Mouse (Mus musculus) embryo, embryonic 9.5 days (tissue): ENCODE results near the gene 1700029J07Rik.
A peak's percentile ranks its signal among the peaks of the same experiment; 100 is the strongest.

Source experiments
- DNase-seq: peaks from one replicate; pipeline ENCODE4 v3.0.0-alpha.2; 2017; ENCODE audit errors: extremely low spot score

The 1700029J07Rik gene

DNA sequence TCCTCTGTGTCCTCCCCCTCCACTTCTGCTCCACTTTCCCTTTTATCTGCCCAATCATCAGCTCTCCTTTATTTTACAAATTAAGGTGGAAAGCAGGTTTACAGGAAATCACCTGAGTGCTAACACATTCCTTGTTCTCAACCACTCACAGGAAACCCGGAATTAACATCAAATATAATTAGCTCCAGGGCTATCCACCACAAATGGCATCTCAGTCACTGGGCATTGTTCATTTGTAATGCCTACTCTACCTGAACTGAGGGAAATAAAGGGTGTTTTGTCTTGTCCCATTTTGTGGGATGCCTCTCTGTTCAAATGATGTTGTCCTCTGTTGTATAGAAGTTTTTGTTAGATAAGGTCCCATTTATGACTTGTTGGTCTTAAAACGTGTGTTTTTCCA, 24.4 kb downstream of the 1700029J07Rik start:
- DNase-seq, result no peak

DNA sequence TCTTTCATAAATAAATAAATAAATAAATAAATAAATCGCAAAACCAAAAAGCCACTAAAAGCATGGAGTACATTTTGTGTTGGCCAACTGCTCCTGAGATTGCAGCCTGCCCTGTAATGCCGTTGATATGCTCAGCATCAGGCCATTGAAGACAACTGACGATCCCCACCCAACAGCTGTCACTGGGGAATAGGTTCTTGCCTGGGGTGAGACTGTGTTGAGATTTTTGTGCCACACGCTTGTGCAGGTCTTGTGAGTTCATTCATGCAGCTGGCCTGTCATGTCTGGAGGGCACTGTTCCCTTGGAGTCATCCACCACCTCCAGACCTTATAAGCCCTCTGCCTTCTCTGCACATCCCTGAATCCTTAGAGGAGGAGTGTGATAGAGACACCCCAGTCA, 28.8 kb downstream of the 1700029J07Rik start:
- no peak for DNase-seq

DNA sequence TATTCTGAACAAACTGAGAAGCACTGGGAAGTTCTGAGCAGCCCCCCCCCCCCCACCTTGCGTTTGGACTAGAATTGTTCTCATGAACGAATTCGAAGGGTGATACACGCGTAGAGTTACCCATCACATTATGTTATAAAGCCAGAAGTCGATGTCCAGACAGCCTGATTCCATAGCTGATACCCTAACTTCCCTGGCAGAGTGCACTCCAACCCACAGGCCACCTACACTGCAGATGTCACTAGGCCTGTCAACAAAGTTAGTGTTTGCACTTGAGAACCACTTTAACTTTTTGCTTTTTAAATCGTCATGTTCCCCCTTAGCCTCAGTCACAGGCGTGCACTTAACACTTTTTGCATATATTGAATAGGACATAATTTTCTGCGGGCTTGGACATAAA, 38.1 kb downstream of the 1700029J07Rik start:
- DNase-seq, result no peak

DNA sequence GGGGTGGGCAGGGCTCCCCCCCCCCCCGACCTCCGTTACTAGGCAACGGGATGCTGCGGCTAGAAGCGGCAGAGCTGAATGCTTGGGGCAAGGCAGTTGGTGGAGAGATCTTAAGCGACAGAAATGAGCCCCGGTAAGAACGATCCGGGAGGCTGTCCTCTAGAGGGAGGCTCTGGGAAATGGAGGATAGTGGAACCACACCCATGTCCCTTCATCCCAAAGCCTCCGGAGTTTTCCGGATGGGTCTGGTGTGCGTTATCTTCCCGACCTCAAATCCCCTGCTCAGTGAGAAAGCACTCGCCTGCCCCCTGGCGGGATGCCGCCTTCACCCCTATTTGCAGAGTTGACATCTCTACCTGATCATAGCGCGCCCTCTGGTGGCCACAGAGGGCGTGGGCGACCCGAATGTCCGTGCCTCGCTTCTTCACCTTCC, 40.5 kb downstream of the 1700029J07Rik start, which contains the start of gene Ccdc110:
Gene Ccdc110, plus strand, starts transcription at position 38 of the 433 bp plus-strand sequence.
- peak; percentile 95 for DNase-seq

DNA sequence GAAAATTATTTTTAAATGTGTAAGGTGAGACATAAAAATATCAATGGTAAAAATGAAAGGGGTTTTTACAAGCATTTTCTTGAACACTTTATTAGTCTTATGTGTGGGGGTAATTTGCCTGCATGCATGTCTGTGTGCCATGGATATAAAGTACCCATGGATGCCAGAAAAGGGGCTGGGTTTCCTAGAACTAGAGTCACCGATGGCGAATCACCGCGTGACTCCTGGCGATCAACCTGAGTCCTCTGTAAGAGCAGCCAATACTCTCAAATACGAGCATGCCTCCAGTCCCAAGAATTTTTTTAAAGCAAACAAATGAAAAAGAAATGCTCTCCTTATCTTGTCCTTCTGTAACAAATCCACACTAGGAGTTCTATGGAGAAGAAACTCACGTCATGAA, 52.9 kb downstream of the 1700029J07Rik start:
- no peak for DNase-seq

DNA sequence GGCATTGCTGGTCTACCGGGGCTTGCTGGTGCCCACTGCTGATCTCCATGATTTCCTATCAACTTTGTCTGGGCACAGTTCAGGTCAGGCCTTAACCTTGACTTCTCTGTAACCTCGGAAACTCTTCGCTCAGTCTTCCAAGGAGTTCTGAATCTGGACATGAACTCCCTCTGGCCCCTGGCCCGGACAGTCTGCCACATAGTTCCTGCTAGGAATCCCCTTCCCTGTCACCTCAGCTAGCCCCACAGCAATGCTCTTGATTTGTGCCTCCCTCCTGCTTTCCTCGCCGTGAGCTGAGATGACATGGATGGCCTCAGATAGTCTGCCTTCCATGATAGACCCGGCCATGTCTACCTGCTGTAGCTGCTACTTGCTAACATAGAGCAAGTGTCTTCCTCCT, 54.7 kb downstream of the 1700029J07Rik start:
- DNase-seq, result no peak

DNA sequence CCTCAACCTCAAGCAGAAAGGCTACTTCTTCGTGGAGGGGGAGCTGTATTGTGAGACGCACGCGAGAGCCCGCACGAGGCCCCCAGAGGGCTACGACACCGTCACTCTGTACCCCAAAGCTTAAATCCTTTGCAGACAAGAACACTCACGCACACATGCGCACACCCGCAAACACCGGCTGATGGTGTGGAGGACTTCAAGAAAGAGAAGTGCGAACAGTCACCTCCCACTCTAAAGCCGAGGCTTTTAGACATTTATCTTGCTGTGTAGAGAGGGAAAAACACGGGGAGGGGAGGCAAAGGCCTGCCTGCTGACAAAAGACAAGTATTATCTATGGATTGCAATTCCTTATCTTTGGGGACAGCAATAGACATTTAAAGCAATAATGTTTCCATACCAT, 56.2 kb downstream of the 1700029J07Rik start:
- DNase-seq, result no peak

DNA sequence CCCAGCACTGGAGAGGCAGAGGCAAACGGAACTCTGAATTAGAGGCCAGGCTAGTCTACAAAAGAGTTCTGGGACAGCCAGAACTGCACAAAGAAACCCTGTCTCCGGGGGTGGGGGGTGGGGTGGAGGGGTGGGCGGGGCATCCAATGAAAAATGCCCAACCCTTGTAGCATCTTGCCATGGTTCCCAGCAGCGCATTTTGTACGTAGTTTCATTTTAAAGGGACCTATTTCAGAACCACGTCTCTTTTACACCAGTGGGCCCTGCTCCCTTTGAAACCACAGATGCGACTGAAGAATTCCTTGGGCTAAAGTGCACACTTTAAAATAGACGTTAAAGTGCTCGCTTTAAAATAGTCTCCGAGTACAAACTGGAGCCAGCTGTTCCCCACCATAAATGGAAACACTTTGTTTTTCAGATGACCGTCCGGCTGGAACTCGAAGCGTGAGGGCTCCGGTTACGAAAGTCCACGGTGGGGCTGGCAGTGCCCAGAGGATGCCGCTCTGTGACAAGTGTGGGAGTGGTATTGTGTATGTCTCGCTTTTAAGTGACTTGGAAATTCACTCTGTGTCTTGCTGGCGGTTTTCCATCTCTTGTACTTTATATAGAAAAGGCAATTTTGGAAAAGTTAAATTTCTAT, 57.9 kb downstream of the 1700029J07Rik start:
- no peak for DNase-seq

DNA sequence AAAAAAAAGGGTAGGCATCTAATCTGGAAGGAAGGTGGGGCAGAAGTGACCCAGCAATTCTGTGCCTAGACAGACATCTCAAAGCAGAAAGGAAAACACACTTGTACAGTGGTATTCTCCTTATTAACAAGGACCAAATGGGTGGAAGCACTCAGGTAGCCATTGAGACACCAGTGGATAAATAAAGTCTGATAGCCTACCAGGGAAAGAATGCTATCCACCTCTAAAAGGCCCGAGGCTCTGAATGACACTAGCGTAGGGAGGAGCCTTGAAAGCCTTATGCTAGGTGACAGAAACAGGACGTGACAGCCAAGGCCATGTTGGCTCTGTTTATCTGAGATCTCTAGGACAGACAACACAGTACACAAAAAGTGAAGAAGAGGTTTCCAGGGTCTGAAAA, 58.6 kb downstream of the 1700029J07Rik start:
- no peak for DNase-seq

DNA sequence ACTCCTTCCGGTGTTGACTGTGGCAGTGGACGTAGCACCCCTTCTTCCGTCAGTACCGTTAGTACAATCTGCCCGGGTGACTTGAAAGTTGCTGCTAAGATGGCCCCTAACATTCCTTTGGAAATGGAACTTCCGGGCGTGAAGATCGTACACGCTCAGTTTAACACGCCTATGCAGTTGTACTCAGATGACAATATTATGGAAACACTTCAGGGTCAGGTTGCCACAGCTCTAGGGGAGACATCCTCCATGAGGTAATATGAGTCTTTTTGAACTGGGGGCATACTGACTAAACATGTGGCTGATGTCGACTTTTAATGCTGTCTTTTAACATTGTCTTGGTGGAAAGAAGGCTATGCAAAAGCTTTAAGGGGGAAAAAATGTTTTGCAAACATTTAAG, 61.3 kb downstream of the 1700029J07Rik start:
- no peak for DNase-seq

DNA sequence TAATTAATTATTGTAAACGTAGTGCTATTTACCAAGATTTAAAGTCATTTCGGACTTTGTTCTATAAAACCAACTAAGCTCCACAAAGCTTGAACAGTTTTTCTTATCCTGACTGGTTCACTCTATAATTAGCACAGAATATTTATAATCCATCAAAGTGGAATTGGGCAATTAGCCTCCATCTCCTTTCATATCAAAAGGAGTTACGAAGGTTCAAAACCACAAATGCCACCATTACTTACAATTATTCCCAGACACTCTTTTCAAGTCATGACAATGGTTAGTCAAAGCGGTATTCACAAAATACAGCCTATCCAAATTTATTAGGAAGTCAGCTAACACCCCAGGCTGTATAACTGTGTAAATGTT, 68.8 kb downstream of the 1700029J07Rik start:
- no peak for DNase-seq

DNA sequence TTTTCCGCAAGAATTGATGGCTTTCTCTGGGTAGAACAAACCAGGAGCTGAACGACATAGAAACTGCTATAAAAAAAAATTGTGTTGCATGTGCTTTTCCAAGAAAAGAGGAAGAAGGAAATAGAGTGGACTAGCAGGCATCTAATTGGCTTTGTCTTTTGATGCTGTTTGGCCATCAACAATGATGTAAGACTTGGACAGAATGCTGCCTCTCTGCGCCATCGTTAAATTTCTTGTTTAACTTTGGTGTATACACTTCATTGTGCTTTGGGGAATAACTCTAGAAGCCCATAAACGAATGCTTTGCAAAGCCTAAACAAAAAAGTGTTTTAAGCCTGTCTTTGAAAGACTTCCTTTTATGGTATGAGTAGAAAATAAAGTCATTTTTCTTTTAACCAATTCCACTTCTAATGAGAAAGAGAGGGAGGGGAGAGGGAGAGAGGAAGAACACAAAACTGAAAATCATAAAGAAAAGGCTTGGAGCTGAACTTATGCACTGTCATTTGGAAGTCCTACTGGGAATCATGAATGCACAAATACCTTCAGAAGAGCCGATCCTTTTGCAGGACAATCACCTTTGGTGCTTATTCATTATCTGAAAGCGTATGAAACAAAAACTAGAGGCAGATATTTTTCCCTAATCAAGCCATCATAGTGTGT, 69.3 kb downstream of the 1700029J07Rik start:
- no peak for DNase-seq

DNA sequence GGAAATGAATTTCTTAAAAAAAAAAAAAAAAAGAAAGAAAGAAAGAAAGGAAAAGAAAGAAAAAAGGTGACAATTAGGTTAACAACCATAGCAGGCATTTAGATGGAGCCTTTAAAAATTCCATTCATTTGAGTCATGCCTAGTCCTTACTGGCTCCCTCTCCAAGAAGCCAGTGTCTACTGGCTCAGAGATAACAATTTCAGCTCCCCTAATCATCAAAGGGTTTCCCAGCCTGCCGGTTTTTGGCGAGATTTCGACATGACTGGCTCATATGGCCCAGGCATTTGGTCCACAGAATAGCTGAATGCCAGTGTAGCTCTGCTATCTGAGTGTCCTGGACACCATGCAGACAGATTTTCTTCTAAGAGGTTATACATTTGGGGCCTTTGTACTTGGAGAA, 71.4 kb downstream of the 1700029J07Rik start:
- DNase-seq, result no peak
